Comparison of ENCODE assay signal across 14 mouse cellular contexts in the genomic region with DNA sequence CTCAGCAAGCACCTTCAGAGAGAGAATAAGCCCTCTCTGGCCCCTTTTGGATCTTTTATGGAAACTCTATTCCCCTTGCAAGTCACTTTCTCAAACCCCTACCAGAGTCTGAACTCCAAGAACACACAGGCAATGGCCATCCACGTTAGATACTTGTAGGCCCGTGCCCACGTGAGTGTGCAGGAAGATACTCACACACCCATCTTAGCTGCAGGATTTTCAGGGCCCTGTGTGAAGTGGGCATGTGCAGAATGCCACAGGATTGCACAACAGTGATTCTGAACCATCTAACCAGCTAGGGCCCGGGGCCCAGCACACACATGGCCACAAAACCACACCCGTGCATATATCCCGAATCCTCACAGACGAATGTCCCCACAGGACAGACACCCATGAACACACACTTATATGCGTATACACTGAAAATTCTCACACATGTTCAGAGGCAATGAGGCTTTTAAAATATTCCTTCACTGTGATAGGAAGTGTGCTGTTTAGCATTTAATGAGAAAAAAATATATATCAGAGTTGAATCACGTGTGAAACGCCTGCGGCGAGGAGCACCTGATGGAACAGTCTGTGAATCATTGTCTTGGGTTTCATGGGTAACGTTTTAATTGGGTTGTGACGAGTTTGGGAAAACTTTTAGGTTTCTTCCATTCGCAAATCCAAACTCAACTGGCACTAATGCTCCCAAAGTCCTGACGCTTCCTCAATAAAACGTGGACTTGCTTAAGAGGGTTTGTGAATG. TPM values are rescaled to one million over a fixed set of nuclear protein-coding genes. Genes with fewer than 3 reads are reported as not detected.
DNase-seq lines count a peak whose midpoint lies in the region; ATAC-seq lines count a peak whose summit lies in the region.
"Had no signal": no experiment of that assay in that cellular context is flagged by ENCODE, and none has a peak within 500 bp of the region (broad histone marks: within the 10 kb centered on the region; RNA-seq: fewer than 3 reads in every experiment).

No protein-coding gene starts in this region.

- H3K36me3 ChIP-seq in hindbrain, embryonic 10.5 days, result no peaks in the 10 kb centered on the region
- H3K36me3 ChIP-seq in hindbrain, embryonic 12.5 days, result no peaks in the 10 kb centered on the region
- H3K36me3 ChIP-seq in forebrain, embryonic 15.5 days, result no peaks in the 10 kb centered on the region
- H3K36me3 ChIP-seq in midbrain, embryonic 16.5 days (ENCODE audit: control insufficient read depth, insufficient read depth, low read length), result no peaks in the 10 kb centered on the region
- H3K36me3 ChIP-seq: G1E; heart, embryonic 12.5 days had no signal

- ATAC-seq in hindbrain, embryonic 12.5 days (ENCODE audit: low FRiP score), result no peak
- ATAC-seq in forebrain, embryonic 15.5 days (replicated peaks), result no peak
- ATAC-seq in midbrain, embryonic 16.5 days, result no peak

- no peak overlapping the region for H3K4me2 ChIP-seq in hindbrain, embryonic 12.5 days (replicated peaks)
- H3K4me2 ChIP-seq in forebrain, embryonic 15.5 days (replicated peaks), result no peak overlapping the region
- H3K4me2 ChIP-seq in midbrain, embryonic 16.5 days (ENCODE audit: low read length), result no peak overlapping the region
- H3K4me2 ChIP-seq: heart, embryonic 12.5 days; liver, embryonic 11.5 days had no signal

- H3K4me1 ChIP-seq in hindbrain, embryonic 10.5 days (replicated peaks), result peaks cover 59% of the 10 kb centered on the region
- peaks cover 36% of the 10 kb centered on the region for H3K4me1 ChIP-seq in hindbrain, embryonic 12.5 days
- H3K4me1 ChIP-seq in forebrain, embryonic 15.5 days, result peaks cover 33% of the 10 kb centered on the region
- peaks cover 24% of the 10 kb centered on the region for H3K4me1 ChIP-seq in midbrain, embryonic 16.5 days (ENCODE audit: control insufficient read depth, insufficient read depth, low read length)

- intact Hi-C loops in left cerebral cortex, postnatal 25 days (cut with DNase I), result no loop called here

- no peaks in the 10 kb centered on the region for H3K27me3 ChIP-seq in hindbrain, embryonic 10.5 days (ENCODE audit: insufficient read depth, poor library complexity, severe bottlenecking)
- no peaks in the 10 kb centered on the region for H3K27me3 ChIP-seq in hindbrain, embryonic 12.5 days
- H3K27me3 ChIP-seq in forebrain, embryonic 15.5 days, result no peaks in the 10 kb centered on the region
- H3K27me3 ChIP-seq in midbrain, embryonic 16.5 days (ENCODE audit: control insufficient read depth, insufficient read depth, low read depth, low read length), result no peaks in the 10 kb centered on the region

- H3K9me3 ChIP-seq in hindbrain, embryonic 10.5 days, result no peaks in the 10 kb centered on the region
- no peaks in the 10 kb centered on the region for H3K9me3 ChIP-seq in hindbrain, embryonic 12.5 days (replicated peaks)
- H3K9me3 ChIP-seq in forebrain, embryonic 15.5 days, result no peaks in the 10 kb centered on the region
- no peaks in the 10 kb centered on the region for H3K9me3 ChIP-seq in midbrain, embryonic 16.5 days (replicated peaks; ENCODE audit: control insufficient read depth, low read length, poor library complexity, severe bottlenecking)
- H3K9me3 ChIP-seq: heart, embryonic 12.5 days had no signal

- H3K9ac ChIP-seq in hindbrain, embryonic 12.5 days, result no peak overlapping the region
- no peak overlapping the region for H3K9ac ChIP-seq in forebrain, embryonic 15.5 days (replicated peaks)
- no peak overlapping the region for H3K9ac ChIP-seq in midbrain, embryonic 16.5 days (ENCODE audit: low read depth, low read length)
- H3K9ac ChIP-seq: heart, embryonic 12.5 days had no signal

- H3K4me3 ChIP-seq in hindbrain, embryonic 10.5 days, result no peak overlapping the region
- H3K4me3 ChIP-seq in hindbrain, embryonic 12.5 days, result no peak overlapping the region
- H3K4me3 ChIP-seq in forebrain, embryonic 15.5 days, result no peak overlapping the region
- H3K4me3 ChIP-seq in midbrain, embryonic 16.5 days (ENCODE audit: low read depth, low read length), result no peak overlapping the region
- H3K4me3 ChIP-seq: heart, embryonic 12.5 days had no signal

- WGBS in hindbrain, embryonic 10.5 days, result 91% methylated on average over 17 of the region's 17 CpGs
- WGBS in hindbrain, embryonic 12.5 days, result 89% methylated on average over 17 of the region's 17 CpGs
- 84% methylated on average over 17 of the region's 17 CpGs for WGBS in forebrain, embryonic 15.5 days
- WGBS in midbrain, embryonic 16.5 days, result 87% methylated on average over 17 of the region's 17 CpGs

- no peak for DNase-seq in hindbrain, embryonic 10.5 days (ENCODE audit: low spot score)
- peak; percentile 39 to 68 for DNase-seq in left cerebral cortex, postnatal 25 days (ENCODE audit: low spot score in 2 of 2)
- no peak for DNase-seq in left cerebral cortex, adult 8-10 months (ENCODE audit: low spot score in 2 of 2)
- no peak for DNase-seq in cerebellum, postnatal 25 days
- no peak for DNase-seq in lung, adult 18-20 months
- DNase-seq: adrenal gland, postnatal 25 days; gastrocnemius, postnatal 14 days had no signal

- H3K27ac ChIP-seq in hindbrain, embryonic 10.5 days, result peak overlapping the region; percentile 90
- H3K27ac ChIP-seq in hindbrain, embryonic 12.5 days, result no peak overlapping the region
- peak overlapping the region; percentile 78; the same call in 1 of the 2 replicates for H3K27ac ChIP-seq in forebrain, embryonic 15.5 days (replicated peaks)
- H3K27ac ChIP-seq in midbrain, embryonic 16.5 days (ENCODE audit: low read length), result peak overlapping the region; percentile 77

RNA-seq across cellular contexts. Expression of a gene that starts 24.0 kb away (rescaled TPM):
- 104 and 125 TPM in 2 replicates for polyA plus RNA-seq in hindbrain, embryonic 10.5 days (2016; fragmentation: Nextera tagmentation; extraction: Ambion mirVana)
- polyA plus RNA-seq in hindbrain, embryonic 12.5 days (2016; fragmentation: Nextera tagmentation; extraction: Ambion mirVana), result 71.8 and 73.0 TPM in 2 replicates
- total RNA-seq in left cerebral cortex, postnatal 25 days (2021), result 10 to 100 TPM; 66.0 to 69.3 TPM
- total RNA-seq in left cerebral cortex, adult 8-10 months (2022), result 10 to 100 TPM; 60.1 to 66.2 (median 60.8) TPM
- 58.6 and 65.7 TPM in 2 replicates for polyA plus RNA-seq in forebrain, embryonic 15.5 days (2015; fragmentation: Nextera tagmentation; extraction: Ambion mirVana)
- 47.6 and 57.4 TPM in 2 replicates for polyA plus RNA-seq in midbrain, embryonic 16.5 days (2015; fragmentation: Nextera tagmentation; extraction: Ambion mirVana)
- total RNA-seq: megakaryocyte-erythroid progenitor cell, adult 5-6 weeks had no signal
- polyA plus RNA-seq: G1E had no signal

Comparison
In these comparisons a context has a peak if more than half of its experiments do, and no peak if none do; other contexts are left out.
1. DNase-seq: peak in left cerebral cortex, postnatal 25 days (2 of 2); none in hindbrain, embryonic 10.5 days (single experiment), left cerebral cortex, adult 8-10 months (0 of 2), cerebellum, postnatal 25 days (0 of 2) and lung, adult 18-20 months (0 of 2).